Mouse (Mus musculus) liver, embryonic 14.5 days (tissue): ENCODE results near the gene Acnat1. TPM values are rescaled to one million over a fixed set of nuclear protein-coding genes. Genes with fewer than 3 reads are reported as not detected.
A peak's percentile ranks its signal among the peaks of the same experiment; 100 is the strongest.
"Not testable (repeated sequence)": the region's sequence is repeated elsewhere in the genome, so short reads cannot be mapped to it uniquely, and the experiment has no call there.

ENCODE experiments used
- ATAC-seq: fragments of 200-750 bp; cut with Nextera tagmentation; 2 replicates; pipeline ENCODE4 v1.8.0; 2017; ENCODE audit warnings: moderate number of reproducible peaks, mild to moderate bottlenecking, moderate library complexity; ENCODE audit not compliant: insufficient read depth
- DNase-seq, 3 experiments: peaks; one replicate each; pipeline ENCODE4 v3.0.0-alpha.2; 2012 to 2013; ENCODE audit warnings: low read depth in 3 of 3, low spot score in 3 of 3
- H3K27ac ChIP-seq: fragments of 300-500 bp; sonication (generic); 2 replicates; pipeline ENCODE4 v1.5.1; 2014; ENCODE audit warnings: moderate library complexity, mild to moderate bottlenecking, control low read depth, inconsistent platforms
- H3K27me3 ChIP-seq: fragments of 300-500 bp; sonication (generic); 2 replicates; pipeline ENCODE4 v1.6.1; 2014; ENCODE audit warnings: mild to moderate bottlenecking, low read length, moderate library complexity; ENCODE audit not compliant: control insufficient read depth, insufficient read depth
- H3K36me3 ChIP-seq: fragments of 300-500 bp; sonication (generic); replicated peaks from 2 replicates; pipeline ENCODE4 v1.6.1; 2014; ENCODE audit warnings: low read depth; ENCODE audit not compliant: control insufficient read depth, insufficient read depth
- H3K4me1 ChIP-seq, 2 experiments: fragments of 200-500 bp in 1 of 2; fragments of 300-500 bp in 1 of 2; sonication (generic) in 1 of 2; replicated peaks; 2 replicates each; pipeline ENCODE4 v1.6.1; 2012 to 2014; ENCODE audit warnings: antibody characterized with exemption in 1 of 2, inconsistent platforms in 1 of 2, low read length in 1 of 2; ENCODE audit not compliant: control insufficient read depth in 2 of 2, insufficient read depth in 2 of 2
- H3K4me2 ChIP-seq: fragments of 300-500 bp; sonication (generic); 2 replicates; pipeline ENCODE4 v1.6.1; 2014; ENCODE audit warnings: low read depth, mild to moderate bottlenecking, control low read depth, moderate library complexity
- H3K4me3 ChIP-seq, 2 experiments: fragments of 200-500 bp in 1 of 2; fragments of 300-500 bp in 1 of 2; sonication (generic) in 1 of 2; 2 replicates each; pipeline ENCODE4 v1.5.1; 2012 to 2014; ENCODE audit warnings: low read depth in 2 of 2, low read length in 2 of 2, mild to moderate bottlenecking in 2 of 2, control low read depth in 1 of 2, inconsistent platforms in 1 of 2, moderate library complexity in 1 of 2; ENCODE audit not compliant: insufficient read depth in 1 of 2
- H3K9ac ChIP-seq: fragments of 300-500 bp; sonication (generic); replicated peaks from 2 replicates; pipeline ENCODE4 v1.6.1; 2014; ENCODE audit warnings: mild to moderate bottlenecking, control low read depth, moderate library complexity
- H3K9me3 ChIP-seq: fragments of 300-500 bp; sonication (generic); 2 replicates; pipeline ENCODE4 v1.6.1; 2016; ENCODE audit warnings: low read length, mixed read lengths; ENCODE audit not compliant: control insufficient read depth
- CTCF ChIP-seq: IDR thresholded peaks from 2 replicates; pipeline ENCODE4 v1.5.1; 2016; ENCODE audit warnings: antibody characterized with exemption, low read depth, control low read depth
- EP300 ChIP-seq: IDR thresholded peaks from 2 replicates; pipeline ENCODE4 v1.6.1; 2016; ENCODE audit warnings: antibody characterized with exemption, low read depth
- WGBS: fragments of 180-500 bp; shearing (Covaris S2); extraction: QIAGEN DNeasy Blood & Tissue Kit; methylation state at CpG from one replicate; pipeline ENCODE4 v1.1.7; 2014; ENCODE audit not compliant: insufficient replicate concordance; 5-methylcytosine and 5-hydroxymethylcytosine counted together
- polyA plus RNA-seq, 2 experiments: library from polyadenylated mRNA; depleted of rRNA in 1 of 2; stranded (reverse) in 1 of 2; unstranded in 1 of 2; fragments of >200 nt; fragmentation: Nextera tagmentation in 1 of 2; extraction: Ambion mirVana in 1 of 2; gene quantifications; 2 replicates each; pipeline versions ENCODE4 v1.2.1 to v1.2.3; 2012 to 2014

Acnat1 gene
- polyA plus RNA-seq, 2 experiments: 0.11 to 1.2 TPM

- Histone ChIP-seq H3K27ac (no peak overlapping the region), H3K36me3 (peaks cover 5% of the 10 kb centered on the region; the same call in 1 of the 2 replicates), H3K4me1 (peaks cover 7 to 14% of the 10 kb centered on the region in 2 experiments), H3K9ac (no peak overlapping the region), H3K9me3 (no peaks in the 10 kb centered on the region), H3K27me3 (no peaks in the 10 kb centered on the region), H3K4me3 (peak overlapping the region; percentile 38 to 78; a peak in 3 of 4 replicates), H3K4me2 (peak overlapping the region; percentile 81)
- peak; percentile 41 to 57 (median 53) for DNase-seq
- TF ChIP-seq CTCF (peak; percentile 63), EP300 (no peak)
- ATAC-seq: no peak
- WGBS: 58% methylated on average over 5 of the region's 5 CpGs
Measured at GRCm38 (mm10) chr4:49519476-49519875, 45.8 kb upstream of the Acnat1 start.

- WGBS: 86% methylated on average over 6 of the region's 6 CpGs
- ATAC-seq (no peak), DNase-seq (no peak)
- no peak overlapping the region for H3K9ac ChIP-seq
- peaks cover 3 to 7% of the 10 kb centered on the region in 2 experiments; a peak in 3 of 4 replicates for H3K4me1 ChIP-seq
- no peaks in the 10 kb centered on the region for H3K9me3 ChIP-seq
- H3K4me2 ChIP-seq: no peak overlapping the region
- H3K4me3 ChIP-seq: no peak overlapping the region
- H3K27me3 ChIP-seq: no peaks in the 10 kb centered on the region
- TF ChIP-seq CTCF: no peak
- TF ChIP-seq EP300: no peak
- no peak overlapping the region for H3K27ac ChIP-seq
- peaks cover 22% of the 10 kb centered on the region for H3K36me3 ChIP-seq
Measured at GRCm38 (mm10) chr4:49514441-49514840, 40.7 kb upstream of the Acnat1 start.

- H3K27me3 ChIP-seq: no peaks in the 10 kb centered on the region
- H3K4me3 ChIP-seq: no peak overlapping the region
- DNase-seq (no peak), ATAC-seq (no peak)
- H3K4me2 ChIP-seq: no peak overlapping the region
- peaks cover 18% of the 10 kb centered on the region for H3K36me3 ChIP-seq
- 0 out of 4 replicates have a peak, but pooled peaks cover 0 to 6% of the 10 kb centered on the region in 2 experiments for H3K4me1 ChIP-seq
- WGBS: 87% methylated on average over 4 of the region's 4 CpGs
- no peak overlapping the region for H3K27ac ChIP-seq
- H3K9ac ChIP-seq: no peak overlapping the region
- no peak for TF ChIP-seq CTCF
- H3K9me3 ChIP-seq: no peaks in the 10 kb centered on the region
Measured at GRCm38 (mm10) chr4:49512636-49513035, 38.9 kb upstream of the Acnat1 start.

- H3K27me3 ChIP-seq, H3K9ac ChIP-seq, H3K4me1 ChIP-seq, H3K4me3 ChIP-seq, DNase-seq, H3K9me3 ChIP-seq, H3K4me2 ChIP-seq, H3K27ac ChIP-seq: not testable (repeated sequence)
- peak; percentile 60 for ATAC-seq
- H3K36me3 ChIP-seq: peaks cover 18% of the 10 kb centered on the region
- 68% methylated on average over 1 of the region's 1 CpGs for WGBS
Measured at GRCm38 (mm10) chr4:49510236-49510835, 36.6 kb upstream of the Acnat1 start.

GRCm38 (mm10) chr4:49509183-49509582, 35.5 kb upstream of the Acnat1 start:
- Histone ChIP-seq H3K4me2 (no peak overlapping the region), H3K4me1 (peaks cover 0 to 4% of the 10 kb centered on the region in 2 experiments; a peak in 3 of 4 replicates), H3K27ac (no peak overlapping the region), H3K4me3 (no peak overlapping the region), H3K27me3 (no peaks in the 10 kb centered on the region), H3K9me3 (no peaks in the 10 kb centered on the region), H3K36me3 (peaks cover 14% of the 10 kb centered on the region), H3K9ac (no peak overlapping the region)
- DNase-seq (no peak), ATAC-seq (no peak)
- 59% methylated on average over 2 of the region's 2 CpGs for WGBS
- TF ChIP-seq EP300 (no peak), CTCF (no peak)
